Mouse (Mus musculus): ENCODE data around the gene Snrpa.

Gene Snrpa

DNA sequence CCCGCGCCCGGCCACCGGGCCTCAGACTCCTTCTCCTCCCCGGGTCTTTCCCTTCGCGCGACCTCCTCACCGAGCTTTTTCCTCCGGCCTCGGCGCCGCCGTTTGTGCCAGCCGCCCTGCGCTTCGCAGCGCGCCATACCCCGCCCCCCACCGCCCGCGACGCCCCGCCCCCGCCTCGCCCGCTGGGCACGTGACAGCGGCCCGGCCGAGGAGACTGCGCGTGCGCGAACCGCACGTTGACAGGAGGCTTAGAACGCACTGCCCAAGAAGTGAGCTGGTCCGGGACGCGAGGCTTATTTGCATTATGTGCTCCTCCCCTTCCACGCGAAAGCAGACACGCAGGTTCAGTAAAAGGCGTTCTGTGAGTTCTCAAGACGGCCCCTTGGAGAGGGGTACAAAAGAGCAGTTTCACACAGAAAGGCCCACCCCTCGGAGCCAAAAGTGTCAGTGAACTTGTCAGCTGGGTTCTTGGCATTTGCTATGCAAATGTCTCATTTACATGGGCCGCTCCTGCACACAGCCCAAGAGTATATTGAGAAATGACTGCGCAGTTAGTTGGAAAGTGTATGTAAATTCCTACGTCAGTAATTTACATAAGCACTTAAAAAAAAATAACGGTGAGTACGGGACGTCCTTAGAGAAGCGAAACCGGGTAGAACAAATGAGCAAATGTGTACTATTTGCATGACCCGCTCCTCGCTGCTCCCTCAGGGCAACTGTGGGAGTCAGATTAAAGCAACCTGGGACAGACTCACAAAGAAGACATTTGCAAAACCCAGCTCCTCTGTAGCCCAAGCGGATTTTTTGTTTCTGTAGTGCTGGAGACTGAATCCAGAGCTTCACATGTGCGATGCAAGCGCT is 29.2 kb downstream of the Snrpa start, which contains the start of gene Egln2:
Egln2 (minus strand) TSS at position 189 of the 861 bp plus-strand sequence.
- DNase-seq (ENCODE audit: low read depth, low spot score), result peak; percentile 95

DNA sequence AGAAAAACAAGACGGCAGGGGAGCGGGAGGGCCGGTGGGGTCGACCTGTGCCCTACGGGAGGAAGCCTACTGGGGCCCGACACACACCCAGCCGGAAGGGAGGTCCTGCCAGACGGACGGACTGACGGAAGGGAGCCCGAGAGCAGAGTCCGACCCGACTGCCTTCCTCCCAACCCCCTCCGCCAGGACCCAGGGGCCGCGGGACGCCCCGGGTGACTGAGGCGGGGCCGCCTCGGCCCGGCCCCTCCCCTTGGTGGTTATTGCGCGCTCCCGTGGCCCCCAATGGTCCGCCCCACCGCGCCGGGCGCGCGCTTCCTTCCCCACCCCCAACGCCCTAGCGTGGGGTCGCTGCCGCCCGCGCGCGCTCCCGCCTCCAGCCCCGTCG is 29.9 kb downstream of the Snrpa start:
- peak; percentile 84 for DNase-seq (ENCODE audit: low read depth, low spot score)

- no peak for DNase-seq (ENCODE audit: low read depth, low spot score)
These were observed 30.4 kb downstream of the Snrpa start for GRCm38 (mm10) chr7:27165696-27166095.

DNA sequence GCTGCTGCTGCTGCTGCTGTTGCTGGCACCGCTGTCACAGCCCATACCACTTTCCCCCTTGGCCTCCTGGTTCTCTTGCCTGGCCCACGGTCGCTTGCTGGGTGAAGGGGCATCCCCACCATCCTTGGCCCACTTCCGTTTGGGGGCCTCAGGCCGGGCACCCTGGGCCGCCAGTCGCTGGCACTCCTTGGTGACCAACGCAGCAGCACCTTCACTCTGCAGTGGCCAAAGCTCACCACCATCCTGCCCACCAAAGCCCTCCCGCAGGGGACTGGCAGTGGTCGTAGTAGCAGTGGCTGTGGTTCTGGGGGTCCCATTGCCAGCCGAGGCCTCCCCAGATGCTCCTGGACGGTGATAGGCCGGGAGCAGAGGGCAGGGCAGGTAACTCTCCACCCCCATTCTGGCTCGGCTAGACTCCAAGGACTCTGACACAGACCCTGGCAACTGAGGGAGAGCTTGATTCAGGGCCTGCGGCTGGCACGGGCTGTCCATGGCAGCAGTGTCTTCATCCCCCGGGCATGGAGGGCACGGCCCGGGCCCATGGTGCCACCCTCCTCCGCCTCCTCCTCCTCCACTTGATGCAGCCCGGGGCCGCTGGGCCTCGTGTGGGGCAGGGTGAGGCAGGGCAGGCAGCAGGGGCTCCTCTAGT is 30.9 kb downstream of the Snrpa start:
- no peak for DNase-seq (ENCODE audit: low read depth, low spot score)

- peak; percentile 80 for DNase-seq (ENCODE audit: low read depth, low spot score)
These were observed 31.7 kb downstream of the Snrpa start for GRCm38 (mm10) chr7:27164112-27164947.

- no peak for DNase-seq (ENCODE audit: low read depth, low spot score)
These were observed 32.6 kb downstream of the Snrpa start for GRCm38 (mm10) chr7:27163450-27163805.

- no peak for DNase-seq (ENCODE audit: low read depth, low spot score)
These were observed 33.2 kb downstream of the Snrpa start for GRCm38 (mm10) chr7:27162780-27163449.

GRCm38 (mm10) chr7:27161744-27162143 is 34.3 kb downstream of the Snrpa start:
- DNase-seq (ENCODE audit: low read depth, low spot score), result no peak

DNA sequence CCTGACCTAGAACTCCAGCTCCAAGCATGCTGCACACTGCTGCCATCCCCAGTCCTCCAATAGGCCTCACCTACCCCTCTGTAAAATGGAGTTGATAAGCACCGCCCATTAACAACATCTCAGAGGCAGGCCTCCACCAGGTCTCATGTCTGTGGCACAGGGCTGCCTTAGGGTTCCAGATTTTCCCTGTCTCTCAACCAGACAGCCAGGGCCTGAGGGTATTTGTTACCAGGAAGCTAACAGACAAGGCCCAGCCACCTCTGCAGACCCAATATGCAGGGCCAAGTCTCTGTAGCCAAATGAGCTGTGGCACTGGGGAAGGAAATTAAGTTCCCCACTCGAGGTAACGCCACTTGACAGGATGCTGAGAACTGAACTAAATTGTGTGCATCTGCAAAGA is 35.1 kb downstream of the Snrpa start:
- no peak for DNase-seq (ENCODE audit: low read depth, low spot score)

DNA sequence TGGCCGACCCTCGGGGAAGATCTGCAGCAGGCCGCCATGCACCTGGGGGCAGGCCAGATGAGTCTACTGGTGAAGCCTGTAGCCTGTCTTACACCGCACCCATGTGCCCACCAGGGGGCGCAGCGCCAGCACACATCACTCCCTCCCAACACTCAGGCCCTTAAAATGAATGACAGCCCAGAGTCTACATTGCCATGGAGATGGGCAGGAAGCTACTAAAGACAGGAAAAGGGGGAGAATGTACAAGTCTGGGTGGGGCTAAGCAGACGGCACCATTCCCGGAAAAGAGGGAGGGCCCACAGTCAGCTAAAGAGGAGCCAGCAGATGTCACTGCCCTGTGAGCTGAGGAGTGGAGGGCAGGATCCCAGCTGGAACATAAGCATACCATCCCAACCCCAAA is 36.2 kb downstream of the Snrpa start:
- peak; percentile 99 for DNase-seq (ENCODE audit: low read depth, low spot score)

GRCm38 (mm10) chr7:27159256-27159655 is 36.8 kb downstream of the Snrpa start:
- DNase-seq (ENCODE audit: low read depth, low spot score), result no peak

DNA sequence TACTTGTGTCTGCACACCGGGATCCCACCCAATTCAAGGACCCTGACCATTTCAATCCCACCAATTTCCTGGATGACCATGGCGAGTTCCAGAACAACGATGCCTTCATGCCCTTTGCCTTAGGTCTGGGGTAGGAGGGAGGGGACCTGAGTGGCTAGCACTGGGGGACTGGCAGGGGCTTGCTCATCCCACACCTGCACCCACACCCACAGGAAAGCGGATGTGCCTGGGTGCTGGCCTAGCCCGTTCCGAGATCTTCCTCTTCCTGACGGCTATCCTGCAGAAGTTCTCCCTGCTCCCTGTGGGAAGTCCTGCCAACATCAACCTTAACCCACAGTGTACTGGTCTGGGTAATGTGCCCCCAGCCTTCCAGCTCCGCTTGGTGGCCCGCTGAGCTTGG is 37.9 kb downstream of the Snrpa start:
- no peak for DNase-seq (ENCODE audit: low read depth, low spot score)

DNA sequence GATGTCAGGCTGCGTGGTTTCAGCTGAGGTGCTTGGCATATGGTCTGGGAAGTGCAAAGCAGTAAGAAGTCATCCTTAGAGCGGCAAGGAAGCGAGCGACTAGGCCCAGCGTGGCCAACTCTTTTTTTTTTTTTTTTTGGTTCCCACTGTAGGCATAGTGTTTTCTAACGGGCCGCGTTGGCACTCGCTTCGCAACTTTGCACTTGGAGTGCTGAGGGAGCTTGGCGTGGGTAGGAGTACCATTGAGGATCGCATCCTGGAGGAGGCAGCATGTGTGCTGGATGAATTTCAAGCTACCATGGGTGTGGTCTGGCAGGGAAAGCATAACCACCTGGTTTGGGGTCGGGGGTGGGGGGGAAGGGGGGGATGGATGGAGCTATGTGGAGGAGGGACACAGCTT is 40.1 kb downstream of the Snrpa start:
- DNase-seq (ENCODE audit: low read depth, low spot score), result no peak

- DNase-seq (ENCODE audit: low read depth, low spot score), result no peak
These were observed 42.8 kb downstream of the Snrpa start, which contains the start of gene Cyp2t4 for GRCm38 (mm10) chr7:27153205-27153764. Gene Cyp2t4, plus strand, starts transcription at chr7:27153714.

Data from R1 (cell line).